Mouse (Mus musculus) heart, adult 2 months (tissue): ENCODE measurements around the gene Mmp24.

Experiments
- CTCF ChIP-seq: fragments of 200-600 bp; IDR thresholded peaks from 2 replicates; pipeline ENCODE4 v1.8.1; 2022; ENCODE audit warnings: antibody characterized with exemption, mild to moderate bottlenecking, moderate library complexity
- EP300 ChIP-seq: fragments of 200-500 bp; IDR thresholded peaks from 2 replicates; pipeline ENCODE4 v1.6.1; 2011; ENCODE audit warnings: low read depth, low read length, control low read depth; ENCODE audit not compliant: insufficient read depth

DNA sequence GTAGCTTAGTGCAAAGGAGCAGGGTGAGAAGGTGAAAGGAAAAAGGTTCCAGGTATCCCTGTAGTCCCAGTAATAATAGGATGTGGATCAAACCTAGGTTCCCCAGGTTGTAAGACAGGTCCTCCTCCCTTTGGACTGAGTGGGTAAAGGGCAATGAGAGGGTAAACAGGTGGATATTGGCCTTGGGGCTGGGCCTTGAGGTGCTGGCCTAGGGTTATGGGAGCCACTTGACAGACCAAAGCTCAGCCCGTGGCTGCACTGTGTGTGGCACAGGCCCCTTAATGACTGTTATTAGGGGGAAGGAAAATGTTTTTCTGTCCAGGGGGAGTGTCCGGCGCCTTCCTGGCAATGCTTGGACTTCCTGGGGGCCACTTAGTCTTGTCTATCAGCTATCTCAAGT lies 62.8 kb downstream of the Mmp24 start:
- TF ChIP-seq EP300, result no peak
- TF ChIP-seq CTCF, result no peak
